Mouse (Mus musculus) layer of hippocampus, adult 18-20 months (tissue): ENCODE measurements around the gene Ap1m1. TPM values are rescaled to one million over a fixed set of nuclear protein-coding genes. Genes with fewer than 3 reads are reported as not detected.

ENCODE experiments used
- DNase-seq, 2 experiments: peaks; one replicate each; pipeline ENCODE4 v3.0.0; 2022; ENCODE audit warnings: low spot score in 2 of 2
- total RNA-seq, 2 experiments: library from RNA; stranded (reverse); gene quantifications; 2 replicates each; pipeline ENCODE4 v1.2.3; 2021

The Ap1m1 gene
- total RNA-seq, 2 experiments from 2014 or later: 84.2 to 87.4 TPM

DNA sequence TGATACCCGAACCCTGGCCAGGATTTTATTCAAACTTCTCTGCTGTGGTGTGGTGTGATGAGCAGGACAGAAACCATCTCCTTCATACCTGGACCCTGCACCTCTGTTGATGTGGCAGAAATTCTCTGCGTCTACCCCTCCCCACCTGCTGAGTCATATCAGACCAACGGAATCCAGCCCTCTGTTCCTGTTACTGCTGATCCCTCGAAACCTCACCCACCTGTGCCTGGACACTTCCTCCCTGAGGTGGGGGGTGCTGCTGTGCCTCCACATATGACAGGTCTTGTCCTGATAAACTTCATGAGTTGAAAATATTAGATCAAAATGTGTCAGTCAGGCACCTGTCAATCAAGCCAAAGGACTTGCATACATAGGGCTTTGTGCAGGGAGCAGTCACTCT is 45.5 kb downstream of the Ap1m1 start:
- no peak for DNase-seq

DNA sequence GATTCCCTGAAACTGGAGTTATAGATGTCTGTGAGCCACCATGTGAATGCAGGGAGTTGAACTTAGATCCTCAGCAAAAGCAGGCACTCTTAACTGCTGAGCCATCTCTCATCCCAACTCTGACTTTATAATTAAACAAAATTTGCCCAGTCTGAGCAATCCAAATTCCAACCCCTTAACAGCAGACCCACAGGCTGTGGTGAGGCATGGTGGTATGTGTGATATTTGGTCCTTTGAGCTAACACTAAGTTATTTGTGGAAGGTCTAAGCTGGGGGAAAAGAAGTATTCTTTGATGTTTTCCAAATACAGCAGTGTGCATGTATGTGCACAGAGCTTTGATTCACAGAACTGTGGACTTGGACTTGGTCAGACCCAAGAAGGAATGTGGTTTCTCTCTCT is 49.2 kb downstream of the Ap1m1 start:
- no peak for DNase-seq

DNA sequence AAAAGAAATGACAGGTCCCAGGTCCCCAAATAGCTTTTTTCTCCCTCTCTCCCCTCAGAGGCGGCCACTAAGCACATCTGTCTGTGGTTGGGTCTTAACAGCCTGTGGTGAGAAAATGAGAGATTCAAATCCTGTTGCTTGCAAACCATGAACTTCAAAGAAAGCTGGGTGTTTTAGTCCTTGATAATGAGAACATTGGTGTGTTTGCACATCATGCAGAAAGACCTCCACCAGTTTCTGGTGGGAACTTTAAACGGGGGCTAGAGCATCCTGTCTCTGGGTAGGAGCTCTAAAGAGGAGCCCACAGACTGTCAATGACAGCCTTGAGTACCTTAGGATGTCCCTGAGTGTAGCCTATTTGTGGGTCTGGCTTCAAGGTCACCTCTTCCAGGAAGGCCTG is 51.3 kb downstream of the Ap1m1 start:
- no peak for DNase-seq

DNA sequence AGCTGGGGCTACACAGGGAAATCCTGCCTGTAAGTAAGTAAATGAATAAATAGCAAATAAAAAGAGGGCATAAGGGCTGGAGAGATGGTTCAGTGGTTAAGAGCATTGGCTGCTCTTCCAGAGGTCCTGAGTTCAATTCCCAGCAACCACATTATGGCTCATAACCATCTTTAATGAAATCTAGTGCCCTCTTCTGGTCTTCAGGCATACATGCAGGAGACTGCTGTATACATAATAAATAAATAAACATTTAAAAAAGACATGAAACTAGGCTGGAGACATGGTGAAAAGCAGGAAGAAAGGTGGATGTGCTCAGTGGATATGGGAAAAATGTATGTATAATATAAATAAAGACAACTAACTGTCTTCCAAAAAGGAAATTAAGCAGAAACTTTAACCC is 53.5 kb downstream of the Ap1m1 start:
- no peak for DNase-seq

DNA sequence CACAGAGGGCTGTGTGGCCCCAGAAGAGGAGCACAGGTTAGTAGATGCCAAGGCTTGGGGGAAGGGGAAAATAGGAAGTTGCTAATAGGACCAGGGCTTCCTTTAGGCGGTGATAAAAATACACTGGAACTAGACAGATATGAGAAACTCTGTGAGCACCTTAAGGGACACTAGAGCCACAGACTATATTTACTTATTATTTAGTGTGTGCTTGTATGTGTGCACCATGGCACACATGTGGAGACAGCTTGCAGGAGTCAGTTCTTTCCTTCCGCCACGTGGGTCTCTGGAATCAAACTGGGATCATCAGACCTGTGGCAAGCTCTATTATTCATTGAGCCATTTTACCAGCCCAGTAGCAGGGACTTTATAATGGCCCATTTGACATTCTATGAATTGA is 55.3 kb downstream of the Ap1m1 start:
- DNase-seq: no peak

DNA sequence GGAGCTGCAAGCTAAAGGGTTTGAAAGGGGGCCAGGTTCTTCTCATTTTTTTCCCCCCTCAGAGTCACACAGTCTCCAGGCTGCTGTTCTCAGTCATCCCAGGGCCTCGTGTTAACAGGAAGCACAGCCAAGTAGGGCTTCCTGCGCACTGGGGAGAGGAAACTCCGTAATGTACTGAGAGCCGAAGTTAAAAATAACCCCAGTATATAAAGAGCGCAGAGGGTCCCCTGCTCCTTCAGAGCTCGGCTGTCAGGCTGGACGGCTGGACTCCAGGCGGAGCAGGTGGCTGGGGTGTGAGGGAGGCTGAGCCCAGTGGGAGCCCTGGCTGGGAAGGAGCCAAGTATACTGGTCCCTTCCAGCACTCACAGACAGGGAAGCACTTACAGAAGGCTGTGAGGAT is 55.9 kb downstream of the Ap1m1 start:
- peak; percentile 26 to 64 for DNase-seq

DNA sequence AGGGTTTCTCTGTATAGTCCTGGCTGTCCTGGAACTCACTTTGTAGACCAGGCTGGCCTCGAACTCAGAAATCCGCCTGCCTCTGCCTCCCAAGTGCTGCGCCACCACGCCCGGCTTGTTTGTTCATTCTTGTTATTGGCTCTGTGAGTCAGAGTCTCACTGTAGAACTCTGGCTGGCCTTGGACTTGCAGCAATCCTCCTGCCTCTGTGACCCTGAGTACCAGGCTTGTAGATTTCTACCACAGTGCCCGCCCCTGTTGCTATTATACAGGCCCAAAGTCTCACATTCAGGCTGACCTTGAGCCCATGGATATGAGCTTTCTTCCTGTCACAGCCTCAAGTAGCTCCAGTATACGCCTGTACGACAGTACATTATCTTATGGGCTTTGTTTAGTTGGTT is 56.7 kb downstream of the Ap1m1 start:
- no peak for DNase-seq

DNA sequence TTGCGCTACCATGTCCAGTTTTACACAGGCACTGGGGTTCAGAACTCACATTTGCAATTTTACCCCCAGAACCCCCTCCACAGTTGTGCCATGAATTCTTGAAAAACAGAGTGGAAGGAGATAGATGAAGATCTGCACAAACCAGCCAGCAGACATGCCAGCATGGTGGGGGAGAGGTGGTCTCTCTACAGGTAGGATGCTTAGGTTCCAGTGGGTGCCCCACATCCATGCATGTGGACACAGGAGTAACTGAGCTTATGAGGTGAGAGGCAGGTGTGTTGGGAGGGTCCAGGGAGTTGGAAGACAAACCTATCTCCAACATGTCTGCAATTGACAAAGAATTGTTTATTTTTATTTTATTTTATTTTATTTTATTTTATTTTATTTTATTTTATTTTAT is 59.1 kb downstream of the Ap1m1 start:
- no peak for DNase-seq

DNA sequence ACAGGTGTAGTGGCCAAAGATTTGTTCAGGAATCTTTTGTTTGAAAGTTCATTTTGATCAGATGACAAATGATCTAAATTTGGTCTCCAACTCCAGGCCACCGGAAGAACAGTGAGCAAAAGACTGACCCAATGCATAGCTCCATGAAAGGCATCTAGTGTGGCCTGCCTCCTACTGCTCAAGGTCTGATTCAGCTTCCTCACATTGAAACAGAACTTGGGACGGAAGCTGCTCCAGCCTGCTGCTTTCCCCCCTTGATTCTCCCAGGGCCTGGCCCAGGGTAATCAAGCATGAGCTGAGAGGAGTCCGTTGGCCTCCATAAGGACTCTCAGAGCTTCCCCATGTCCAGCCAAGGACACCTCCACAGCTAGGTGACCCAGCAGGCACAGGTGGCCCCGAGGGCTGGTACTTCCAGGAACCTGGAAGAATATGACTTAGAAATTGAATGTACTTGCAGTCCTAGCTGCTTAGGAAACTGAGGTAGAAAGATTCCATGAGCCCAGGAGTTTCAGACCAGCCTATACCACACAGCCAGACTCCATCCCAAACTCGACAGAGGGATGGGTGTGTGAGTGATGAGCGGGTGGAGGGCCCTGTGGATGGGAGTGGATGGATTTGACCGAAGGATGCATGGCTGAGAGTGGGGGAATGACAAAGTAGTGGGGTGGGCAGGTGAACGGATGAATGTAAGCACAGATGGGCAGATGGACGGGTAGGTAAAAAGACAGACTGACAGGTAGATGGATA is 61.0 kb downstream of the Ap1m1 start:
- DNase-seq: no peak

DNA sequence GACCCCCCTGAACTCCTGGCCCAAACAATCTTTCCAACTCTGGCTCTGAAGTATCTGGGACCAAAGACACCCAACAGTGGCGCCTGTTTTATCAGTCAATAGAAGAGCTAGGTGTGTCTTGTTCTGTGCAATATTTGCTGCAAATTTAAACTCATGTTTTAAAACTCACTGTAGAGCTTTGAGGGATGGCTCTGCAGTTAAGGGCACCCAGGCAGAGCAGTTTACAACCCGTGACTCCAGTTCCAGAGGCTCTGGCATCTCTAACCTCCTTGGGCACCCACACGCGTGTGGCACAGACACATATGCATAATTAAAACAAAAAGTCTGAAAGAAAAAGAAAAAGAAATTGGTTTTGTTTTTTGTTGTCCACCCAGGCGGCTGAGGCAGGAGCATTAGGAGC is 61.7 kb downstream of the Ap1m1 start:
- DNase-seq: no peak

DNA sequence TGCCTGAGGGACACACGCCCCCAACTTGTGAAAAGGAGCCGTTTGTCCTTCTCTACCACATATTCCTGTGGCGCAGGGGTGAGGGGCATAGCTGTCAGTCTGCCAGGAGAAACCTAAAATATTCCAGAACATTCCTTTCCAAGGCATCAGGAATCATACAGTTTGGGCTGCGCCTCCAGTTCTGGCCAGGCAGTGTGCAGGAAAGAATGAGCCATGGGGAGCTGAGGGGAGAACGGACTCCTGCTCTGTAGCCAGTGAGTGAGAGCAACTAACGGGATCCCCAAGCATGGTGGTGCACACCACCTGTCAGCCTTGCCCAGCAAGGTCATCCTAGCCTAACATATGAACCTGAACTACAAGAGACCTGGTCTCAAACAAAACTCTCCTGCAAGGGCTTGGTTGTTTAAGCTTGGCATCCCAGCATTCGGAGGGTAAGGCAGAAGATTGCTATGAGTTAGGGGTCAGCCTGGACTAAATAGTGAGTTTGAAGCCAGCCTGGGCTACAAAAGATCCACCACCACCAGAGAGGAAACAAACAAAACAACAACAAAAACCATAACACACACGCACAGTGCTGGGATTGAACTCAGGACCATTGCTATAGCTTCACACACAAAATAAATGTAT is 63.3 kb downstream of the Ap1m1 start:
- DNase-seq: no peak

DNA sequence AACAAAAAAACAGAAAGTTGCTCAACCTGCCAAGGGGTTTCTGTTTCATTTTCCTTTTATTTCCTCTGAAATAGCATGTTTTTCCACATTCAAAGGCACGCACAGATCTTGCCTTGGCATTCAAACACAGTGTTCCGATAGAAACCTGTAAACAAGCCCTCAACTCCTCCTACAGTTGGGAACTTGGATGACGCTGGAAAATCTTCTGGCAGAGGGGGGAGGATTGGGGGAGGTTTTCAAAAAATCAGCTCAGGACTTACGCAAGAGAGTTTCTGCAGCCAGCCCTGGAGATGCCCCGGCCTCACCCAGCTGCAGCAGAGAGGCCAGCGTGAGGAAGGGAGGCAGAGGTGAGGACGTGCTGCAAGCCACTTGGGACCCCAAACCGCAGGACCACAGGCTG is 63.8 kb downstream of the Ap1m1 start:
- DNase-seq: peak in 1 of 2 experiments; percentile 74

DNA sequence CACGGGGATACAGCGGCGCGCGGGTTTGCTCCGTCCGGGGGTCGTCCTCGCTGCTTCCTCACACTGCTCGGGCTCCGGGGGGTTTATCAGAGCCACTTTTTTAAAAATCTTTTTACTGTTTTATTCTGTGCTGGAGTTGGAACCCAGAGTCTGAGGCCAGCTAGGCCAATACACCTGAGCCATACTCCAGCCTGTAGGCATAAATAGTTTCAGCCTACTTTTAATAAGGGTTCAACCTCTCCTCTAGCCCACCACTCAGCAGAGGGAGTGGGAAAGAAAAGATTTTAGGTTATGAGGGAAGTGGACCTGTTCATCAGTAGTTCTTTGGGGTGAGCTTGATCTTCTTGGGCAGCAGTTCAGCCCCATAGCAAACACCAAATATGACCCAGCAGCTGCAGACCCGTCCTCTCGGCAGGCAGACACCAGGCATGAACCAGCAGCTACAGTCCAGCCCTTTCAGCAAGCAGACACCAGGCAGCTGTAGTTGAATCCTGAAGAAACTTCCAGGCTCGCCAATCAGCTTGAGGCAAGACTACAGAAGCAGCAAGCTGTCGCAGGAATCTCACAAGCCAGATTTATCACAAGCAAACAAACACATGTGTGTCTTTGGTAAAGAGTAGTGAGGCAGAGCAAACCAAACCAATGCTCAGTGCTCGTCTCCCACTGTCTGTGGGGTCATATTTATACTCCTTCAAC is 65.5 kb downstream of the Ap1m1 start, which contains the start of gene Gm10282:
Gene Gm10282, minus strand, starts transcription at position 51 of the 696 bp plus-strand sequence.
- no peak for DNase-seq

DNA sequence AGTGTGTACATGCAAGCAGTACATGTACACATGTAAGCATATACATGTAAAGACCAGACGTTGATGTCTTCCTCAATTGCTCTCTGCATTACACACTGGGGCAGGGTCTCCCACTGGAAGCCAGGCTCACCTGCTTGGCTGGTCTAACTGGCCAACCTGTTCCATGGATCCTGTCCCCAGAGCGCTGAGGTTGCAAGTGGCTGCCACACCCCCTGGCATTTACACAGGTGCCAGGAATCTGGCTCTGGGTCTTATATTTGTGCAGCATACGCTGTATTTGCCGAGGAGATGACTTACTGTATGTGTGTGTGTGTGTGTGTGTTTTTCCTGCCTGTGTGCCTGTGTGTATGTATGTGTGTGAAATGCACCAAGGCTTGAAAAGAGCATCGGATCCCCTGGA is 67.1 kb downstream of the Ap1m1 start:
- no peak for DNase-seq

Other genes starting within 250 kb of the Ap1m1 start
- not detected for gene Cyp4f18, start 230.4 kb upstream of the Ap1m1 start, total RNA-seq
- not detected for gene Olfr372, start 198.8 kb upstream of the Ap1m1 start, total RNA-seq
- gene Olfr373, start 156.8 kb upstream of the Ap1m1 start, total RNA-seq: not detected
- not detected for gene Olfr374, start 133.0 kb upstream of the Ap1m1 start, total RNA-seq
- gene Tpm4, start 105.0 kb upstream of the Ap1m1 start, total RNA-seq: 10 to 100 TPM; 24.9 to 26.6 TPM
- 10 to 100 TPM; 39.8 to 41.4 TPM for gene Rab8a, start 78.8 kb upstream of the Ap1m1 start, total RNA-seq
- gene Hsh2d, start 50.4 kb upstream of the Ap1m1 start, total RNA-seq: under 1 TPM in 1 of 2 experiments, not detected in 1; 0.25 TPM
- gene Cib3, start 27.2 kb upstream of the Ap1m1 start, total RNA-seq: under 1 TPM in 1 of 2 experiments, not detected in 1; 0.47 TPM
- not detected for gene Gm11034, start 26.4 kb upstream of the Ap1m1 start, total RNA-seq
- gene Fam32a, start 20.3 kb upstream of the Ap1m1 start, total RNA-seq: 10 to 100 TPM; 64.2 to 70.1 TPM
- 1 to 10 TPM; 4.8 to 6.0 TPM for gene Gm10282, start 65.2 kb downstream of the Ap1m1 start, total RNA-seq
- 10 to 100 TPM; 20.1 to 22.2 TPM for gene Klf2, start 79.0 kb downstream of the Ap1m1 start, total RNA-seq
- 10 to 100 TPM; 60.6 to 67.8 TPM for gene Eps15l1, start 181.4 kb downstream of the Ap1m1 start, total RNA-seq
- gene Calr3, start 203.9 kb downstream of the Ap1m1 start, total RNA-seq: 1 to 10 TPM in 1 of 2 experiments, under 1 TPM in 1; 0.84 to 1.5 TPM
- gene 1700030K09Rik, start 203.9 kb downstream of the Ap1m1 start, total RNA-seq: 10 to 100 TPM in 1 of 2 experiments, 1 to 10 TPM in 1; 9.7 to 10.1 TPM
- 10 to 100 TPM; 76.7 to 79.4 TPM for gene Cherp, start 235.2 kb downstream of the Ap1m1 start, total RNA-seq